Mouse (Mus musculus) heart, embryonic 14.5 days (tissue): Measurements from ENCODE around the gene Shank3. TPM values are rescaled to one million over a fixed set of nuclear protein-coding genes. Genes with fewer than 3 reads are reported as not detected.
A peak's percentile ranks its signal among the peaks of the same experiment; 100 is the strongest.

Experiments used
- ATAC-seq: fragments of 200-750 bp; cut with Nextera tagmentation; 2 replicates; pipeline ENCODE4 v1.8.0; 2017; ENCODE audit warnings: low read depth, moderate TSS enrichment; ENCODE audit not compliant: insufficient number of reproducible peaks, insufficient read depth, low FRiP score
- H3K27ac ChIP-seq, 2 experiments: fragments of 200-500 bp in 1 of 2; fragments of 300-500 bp in 1 of 2; sonication (generic) in 1 of 2; replicated peaks in 1 of 2; 2 replicates each; pipeline ENCODE4 v1.5.1; 2012 to 2014; ENCODE audit warnings: low read depth in 2 of 2, low read length in 2 of 2, control low read depth in 1 of 2, mild to moderate bottlenecking in 1 of 2, mixed read lengths in 1 of 2; ENCODE audit not compliant: control insufficient read depth in 1 of 2, insufficient read depth in 1 of 2
- H3K27me3 ChIP-seq: fragments of 300-500 bp; sonication (generic); 2 replicates; pipeline ENCODE4 v1.6.1; 2014; ENCODE audit warnings: mild to moderate bottlenecking, low read length, control low read depth; ENCODE audit not compliant: control insufficient read depth, insufficient read depth
- H3K36me3 ChIP-seq: fragments of 300-500 bp; sonication (generic); 2 replicates; pipeline ENCODE4 v1.6.1; 2014; ENCODE audit warnings: mild to moderate bottlenecking, control low read depth, low read length, mixed read lengths; ENCODE audit not compliant: control insufficient read depth, insufficient read depth
- H3K4me1 ChIP-seq, 2 experiments: fragments of 200-500 bp in 1 of 2; fragments of 300-500 bp in 1 of 2; sonication (generic) in 1 of 2; 2 replicates each; pipeline ENCODE4 v1.6.1; 2012 to 2014; ENCODE audit warnings: low read length in 2 of 2, control low read depth in 1 of 2, mixed read lengths in 1 of 2; ENCODE audit not compliant: control insufficient read depth in 2 of 2, insufficient read depth in 2 of 2
- H3K4me2 ChIP-seq: fragments of 300-500 bp; sonication (generic); 2 replicates; pipeline ENCODE4 v1.6.1; 2014; ENCODE audit warnings: mild to moderate bottlenecking, low read length
- H3K4me3 ChIP-seq, 2 experiments: fragments of 200-500 bp in 1 of 2; fragments of 300-500 bp in 1 of 2; sonication (generic) in 1 of 2; 2 replicates each; pipeline ENCODE4 v1.5.1; 2012 to 2014; ENCODE audit warnings: low read length in 2 of 2, mild to moderate bottlenecking in 2 of 2, control low read depth in 1 of 2, low read depth in 1 of 2, moderate library complexity in 1 of 2; ENCODE audit not compliant: control insufficient read depth in 1 of 2, insufficient read depth in 1 of 2
- H3K9ac ChIP-seq: fragments of 300-500 bp; sonication (generic); 2 replicates; pipeline ENCODE4 v1.6.1; 2014; ENCODE audit warnings: mild to moderate bottlenecking, low read length
- H3K9me3 ChIP-seq: fragments of 300-500 bp; sonication (generic); 2 replicates; pipeline ENCODE4 v1.6.1; 2016; ENCODE audit warnings: low read length, control low read depth; ENCODE audit not compliant: control insufficient read depth
- WGBS: fragments of 180-500 bp; shearing (Covaris S2); extraction: QIAGEN DNeasy Blood & Tissue Kit; methylation state at CpG from one replicate; pipeline ENCODE4 v1.1.7; 2014; 5-methylcytosine and 5-hydroxymethylcytosine counted together
- polyA plus RNA-seq: library from polyadenylated mRNA; unstranded; fragments of >200 nt; fragmentation: Nextera tagmentation; extraction: Ambion mirVana; gene quantifications from 2 replicates; pipeline ENCODE4 v1.2.1, GENCODE M21; 2014

Gene Shank3
- polyA plus RNA-seq, 1 experiment from 2014 or later: 2.4 TPM

DNA sequence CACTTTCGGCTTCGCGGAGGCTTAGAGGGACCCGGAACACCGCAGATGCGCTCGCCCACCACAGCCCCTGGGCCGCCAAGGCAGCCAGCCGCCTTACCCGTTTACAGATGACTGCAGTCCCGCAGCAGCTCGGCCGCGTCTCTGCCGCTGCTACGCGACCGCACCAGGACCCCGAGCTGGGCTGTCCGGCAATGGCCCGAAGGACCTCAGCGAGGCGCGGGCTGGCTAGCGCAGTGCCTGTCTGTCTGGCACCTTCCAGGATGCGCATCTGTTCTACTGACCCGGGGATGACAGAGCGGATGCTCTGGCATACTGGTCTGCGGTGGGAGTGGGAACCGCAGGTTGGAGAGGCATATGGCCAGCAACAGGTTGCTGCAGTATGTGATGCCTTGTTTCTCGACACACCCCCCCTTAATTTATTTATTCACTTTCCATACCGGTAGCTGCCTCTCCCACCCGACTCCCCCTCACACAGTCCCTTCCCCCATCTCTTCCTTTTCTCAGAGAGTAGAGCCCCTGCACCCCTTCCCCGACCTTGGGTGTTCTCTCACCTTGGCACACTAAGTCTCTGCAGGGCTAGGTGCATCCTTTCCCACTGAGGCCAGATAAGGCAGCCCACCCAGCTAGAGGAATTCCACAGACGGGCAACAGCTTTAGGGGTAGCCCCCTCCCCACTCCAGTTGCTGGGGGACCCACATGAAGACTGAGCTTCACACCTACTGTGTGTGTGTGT is 92.5 kb downstream of the Shank3 start, which contains the start of gene Rabl2:
Rabl2 (minus strand) TSS at position 201 of the 733 bp plus-strand sequence.
- Histone ChIP-seq H3K27me3 (no peaks in the 10 kb centered on the region), H3K4me1 (peaks cover 3 to 6% of the 10 kb centered on the region in 2 experiments; a peak in 3 of 4 replicates), H3K9ac (peak within 1 kb of the TSS; percentile 78), H3K9me3 (no peaks in the 10 kb centered on the region), H3K27ac (no peak within 1 kb of the TSS), H3K36me3 (peaks cover 7% of the 10 kb centered on the region; the same call in 1 of the 2 replicates), H3K4me2 (peak within 1 kb of the TSS; percentile 91), H3K4me3 (peak within 1 kb of the TSS; percentile 59 to 87)
- peak; percentile 93 for ATAC-seq
- WGBS: under 1% methylated on average over 35 of the region's 35 CpGs

DNA sequence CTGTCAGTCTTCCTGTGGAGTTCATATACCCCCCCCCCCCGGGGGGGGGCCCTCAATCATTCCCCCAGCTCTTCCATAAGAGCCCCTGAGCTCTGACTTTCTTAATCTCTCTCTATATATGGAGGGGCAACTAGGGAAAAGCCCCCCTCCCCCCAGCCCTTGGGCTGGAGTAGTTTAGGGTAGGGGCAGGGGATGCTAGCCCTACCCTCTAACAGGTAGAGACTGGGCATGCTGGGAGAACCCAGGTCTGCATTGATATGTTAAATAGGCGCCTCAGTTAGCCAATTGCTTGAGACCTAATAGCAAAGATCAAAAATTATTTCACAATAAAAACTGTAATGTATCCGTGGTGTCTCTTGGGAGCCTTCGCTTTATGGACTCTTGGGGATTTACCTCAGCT is 93.1 kb downstream of the Shank3 start:
- Histone ChIP-seq H3K4me3 (peak overlapping the region in 1 of 2 experiments; percentile 87; a peak in 2 of 4 replicates), H3K27ac (no peak overlapping the region), H3K4me1 (peaks cover 3 to 6% of the 10 kb centered on the region in 2 experiments; a peak in 3 of 4 replicates), H3K9me3 (no peaks in the 10 kb centered on the region), H3K27me3 (no peaks in the 10 kb centered on the region), H3K4me2 (peak overlapping the region; percentile 91), H3K36me3 (peaks cover 5% of the 10 kb centered on the region; the same call in 1 of the 2 replicates), H3K9ac (no peak overlapping the region)
- WGBS: 43% methylated on average over 4 of the region's 4 CpGs
- ATAC-seq: no peak

DNA sequence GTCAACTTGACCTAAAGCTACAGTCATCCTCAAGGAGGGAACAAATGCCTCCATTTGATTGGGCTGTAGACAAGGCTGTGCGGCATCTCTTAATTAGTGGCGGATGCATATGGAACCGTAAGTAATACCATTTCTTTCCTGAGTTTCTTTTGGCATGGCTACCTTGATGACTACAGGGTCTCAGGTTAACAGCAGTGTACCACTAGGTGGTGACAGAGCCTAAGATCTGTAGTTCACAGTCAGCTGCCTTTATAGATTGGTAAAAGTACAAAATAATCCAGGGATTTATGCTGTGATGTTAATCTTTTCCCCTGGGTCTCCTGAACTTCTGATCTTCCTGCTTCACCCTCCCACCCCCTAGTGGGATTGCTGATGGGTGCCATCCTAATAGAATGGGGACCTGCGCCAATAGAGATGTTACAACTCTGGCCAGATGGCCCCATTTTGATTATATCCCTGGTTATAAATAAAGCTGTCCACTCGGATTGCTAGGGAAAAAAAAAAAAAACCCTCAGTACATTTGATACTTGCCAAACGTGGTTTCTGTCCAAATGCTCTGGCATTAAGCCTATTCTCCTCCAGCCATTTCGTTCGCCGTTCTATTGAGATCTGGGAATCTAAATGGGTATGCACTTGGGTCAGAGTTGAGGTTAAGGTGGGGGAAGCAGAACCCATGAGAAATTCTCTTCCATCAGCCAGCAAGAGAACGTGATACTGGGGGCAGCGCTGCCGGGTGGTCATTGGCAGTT is 106.6 kb downstream of the Shank3 start:
- WGBS: 72% methylated on average over 12 of the region's 12 CpGs
- Histone ChIP-seq H3K9me3 (no peaks in the 10 kb centered on the region), H3K36me3 (no peaks in the 10 kb centered on the region), H3K4me1 (no peaks in the 10 kb centered on the region), H3K4me3 (no peak overlapping the region), H3K27ac (no peak overlapping the region), H3K4me2 (no peak overlapping the region), H3K27me3 (no peaks in the 10 kb centered on the region), H3K9ac (no peak overlapping the region)
- ATAC-seq: no peak

DNA sequence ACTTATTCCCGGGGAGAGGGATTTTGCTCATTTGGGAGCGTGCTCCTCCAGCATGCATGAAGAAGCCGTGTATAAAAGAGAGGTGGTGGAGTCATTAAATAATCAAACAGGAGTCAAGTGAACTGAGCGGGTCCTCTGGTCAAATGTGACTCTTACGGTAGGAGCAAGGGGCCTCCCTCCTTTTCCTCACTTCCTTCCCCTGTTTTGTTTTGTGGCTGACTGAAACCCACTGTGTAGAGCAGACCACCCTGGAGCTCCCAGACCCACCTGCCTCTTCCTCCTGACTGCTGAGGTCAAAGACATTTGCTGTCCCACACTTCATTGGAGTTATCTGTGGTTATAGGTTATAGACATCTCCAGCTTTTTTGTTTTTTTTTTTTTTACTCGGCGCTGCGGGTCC is 108.1 kb downstream of the Shank3 start:
- H3K36me3 ChIP-seq: no peaks in the 10 kb centered on the region
- no peak overlapping the region for H3K4me2 ChIP-seq
- no peaks in the 10 kb centered on the region for H3K9me3 ChIP-seq
- H3K27ac ChIP-seq: no peak overlapping the region
- ATAC-seq: no peak
- 76% methylated on average over 8 of the region's 8 CpGs for WGBS
- no peaks in the 10 kb centered on the region for H3K27me3 ChIP-seq
- no peaks in the 10 kb centered on the region for H3K4me1 ChIP-seq
- no peak overlapping the region for H3K4me3 ChIP-seq
- no peak overlapping the region for H3K9ac ChIP-seq

DNA sequence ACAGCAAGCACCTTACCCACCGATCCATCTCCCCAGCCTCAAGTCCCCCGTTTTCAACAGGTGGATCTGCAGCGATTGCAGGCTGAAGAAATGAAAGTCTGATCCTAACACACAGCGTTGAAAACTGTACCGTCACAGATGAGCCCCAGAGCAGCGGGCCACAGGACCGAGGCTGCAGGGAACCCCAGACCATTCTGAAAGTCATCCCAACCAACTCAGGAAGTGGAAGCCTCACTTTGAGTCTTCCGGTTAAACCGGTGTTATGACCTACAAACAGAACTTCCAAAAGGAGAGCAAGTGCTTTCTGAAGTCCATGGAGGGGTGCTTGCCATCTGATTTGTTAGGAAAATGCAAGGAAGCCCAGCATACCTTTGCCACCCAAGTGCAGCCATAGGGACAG is 108.5 kb downstream of the Shank3 start:
- no peaks in the 10 kb centered on the region for H3K27me3 ChIP-seq
- no peak overlapping the region for H3K4me2 ChIP-seq
- no peak overlapping the region for H3K9ac ChIP-seq
- WGBS: 70% methylated on average over 9 of the region's 9 CpGs
- no peak for ATAC-seq
- H3K36me3 ChIP-seq: no peaks in the 10 kb centered on the region
- H3K27ac ChIP-seq: no peak overlapping the region
- no peaks in the 10 kb centered on the region for H3K9me3 ChIP-seq
- H3K4me3 ChIP-seq: no peak overlapping the region
- H3K4me1 ChIP-seq: no peaks in the 10 kb centered on the region

Other genes starting within 250 kb of the Shank3 start
- gene Sbf1, start 184.3 kb upstream of the Shank3 start, polyA plus RNA-seq: 38.2 and 45.1 TPM in 2 replicates
- gene Adm2, start 176.9 kb upstream of the Shank3 start, polyA plus RNA-seq: 0.20 and 0.40 TPM in 2 replicates
- not detected in 2 replicates for gene Miox, start 165.2 kb upstream of the Shank3 start, polyA plus RNA-seq
- gene Lmf2, start 144.0 kb upstream of the Shank3 start, polyA plus RNA-seq: 33.5 and 36.2 TPM in 2 replicates
- 95.0 and 97.6 TPM in 2 replicates for gene Ncaph2, start 143.9 kb upstream of the Shank3 start, polyA plus RNA-seq
- 7.9 and 9.4 TPM in 2 replicates for gene Sco2, start 125.8 kb upstream of the Shank3 start, polyA plus RNA-seq
- gene Tymp, start 122.6 kb upstream of the Shank3 start, polyA plus RNA-seq: 1.2 and 1.6 TPM in 2 replicates
- gene Odf3b, start 120.3 kb upstream of the Shank3 start, polyA plus RNA-seq: 0.36 and 0.76 TPM in 2 replicates
- not detected in 2 replicates for gene Klhdc7b, start 114.7 kb upstream of the Shank3 start, polyA plus RNA-seq
- not detected in 2 replicates for gene Syce3, start 89.1 kb upstream of the Shank3 start, polyA plus RNA-seq
- 190 and 218 TPM in 2 replicates for gene Cpt1b, start 73.8 kb upstream of the Shank3 start, polyA plus RNA-seq
- 3.1 and 3.2 TPM in 2 replicates for gene C730034F03Rik, start 70.0 kb upstream of the Shank3 start, polyA plus RNA-seq
- 0.53 and 0.59 TPM in 2 replicates for gene Gm44502, start 69.9 kb upstream of the Shank3 start, polyA plus RNA-seq
- gene Chkb, start 69.7 kb upstream of the Shank3 start, polyA plus RNA-seq: 68.9 and 75.0 TPM in 2 replicates
- 0.41 and 0.42 TPM in 2 replicates for gene Mapk8ip2, start 45.7 kb upstream of the Shank3 start, polyA plus RNA-seq
- 12.5 and 14.1 TPM in 2 replicates for gene Arsa, start 22.2 kb upstream of the Shank3 start, polyA plus RNA-seq
- 0.39 and 0.49 TPM in 2 replicates for gene Acr, start 68.7 kb downstream of the Shank3 start, polyA plus RNA-seq
- gene Rabl2, start 92.3 kb downstream of the Shank3 start, polyA plus RNA-seq: 17.2 and 20.3 TPM in 2 replicates